Mouse (Mus musculus) CH12.LX (cell line): Measurements from ENCODE around the gene Rab11b. TPM values are rescaled to one million over a fixed set of nuclear protein-coding genes. Genes with fewer than 3 reads are reported as not detected.

Experiments
- DNase-seq: peaks from one replicate; pipeline ENCODE4 v3.0.0-alpha.2; 2013; ENCODE audit errors: extremely low read depth
- H3K27ac ChIP-seq: 2 replicates; pipeline ENCODE4 v1.5.1; 2012; ENCODE audit warnings: low read depth, mild to moderate bottlenecking, control low read depth, moderate library complexity; ENCODE audit not compliant: insufficient read depth
- H3K27me3 ChIP-seq: replicated peaks from 2 replicates; pipeline ENCODE3; 2012; ENCODE audit warnings: inconsistent platforms
- H3K36me3 ChIP-seq, 2 experiments: replicated peaks in 1 of 2; 2 replicates each; pipeline versions ENCODE3 to v1.6.1; 2012; ENCODE audit warnings: inconsistent platforms in 1 of 2, low read length in 1 of 2, mild to moderate bottlenecking in 1 of 2, mixed read lengths in 1 of 2, moderate library complexity in 1 of 2; ENCODE audit not compliant: control insufficient read depth in 1 of 2, insufficient read depth in 1 of 2
- H3K4me1 ChIP-seq, 2 experiments: 2 replicates each; pipeline ENCODE4 v1.6.1; 2012; ENCODE audit warnings: inconsistent platforms in 1 of 2, moderate library complexity in 1 of 2; ENCODE audit not compliant: insufficient read depth in 2 of 2, control insufficient read depth in 1 of 2
- H3K4me2 ChIP-seq: 2 replicates; pipeline ENCODE4 v1.6.1; 2012; ENCODE audit warnings: low read depth, mild to moderate bottlenecking, control low read depth; ENCODE audit not compliant: poor library complexity, insufficient read depth, severe bottlenecking
- H3K4me3 ChIP-seq, 3 experiments: fragments of 150-350 bp in 1 of 3; sonication (generic) in 1 of 3; replicated peaks in 1 of 3; 2 replicates each; pipeline versions ENCODE3 to v1.5.1; 2011 to 2012; ENCODE audit warnings: low read depth in 2 of 3, low read length in 2 of 3, mild to moderate bottlenecking in 2 of 3, moderate library complexity in 2 of 3, control low read depth in 1 of 3, improper control_type of control experiment in 1 of 3, inconsistent platforms in 1 of 3, mixed read lengths in 1 of 3; ENCODE audit not compliant: poor library complexity in 1 of 3
- H3K79me2 ChIP-seq: replicated peaks from 2 replicates; pipeline ENCODE4 v1.6.1; 2012; ENCODE audit warnings: mild to moderate bottlenecking, moderate library complexity; ENCODE audit not compliant: control insufficient read depth, poor library complexity, insufficient read depth, severe bottlenecking; ENCODE audit errors: extremely low read depth
- H3K9ac ChIP-seq: 2 replicates; pipeline ENCODE4 v1.6.1; 2012; ENCODE audit warnings: low read depth, mild to moderate bottlenecking, control low read depth, moderate library complexity; ENCODE audit not compliant: insufficient read depth
- H3K9me3 ChIP-seq: replicated peaks from 2 replicates; pipeline ENCODE3; 2012; ENCODE audit warnings: low read length, inconsistent platforms, mixed read lengths
- BHLHE40 ChIP-seq: IDR thresholded peaks from 2 replicates; pipeline ENCODE4 v1.6.1; 2011; ENCODE audit warnings: mild to moderate bottlenecking, low read depth, low read length, improper control_type of control experiment
- CHD2 ChIP-seq: IDR thresholded peaks from 2 replicates; pipeline ENCODE4 v1.6.1; 2011; ENCODE audit warnings: low read length, improper control_type of control experiment
- ELF1 ChIP-seq: IDR thresholded peaks from 2 replicates; pipeline ENCODE4 v1.6.1; 2014; ENCODE audit warnings: low read depth, mild to moderate bottlenecking, inconsistent platforms, low read length, improper control_type of control experiment
- ETS1 ChIP-seq: conservative IDR thresholded peaks from 2 replicates; pipeline ENCODE4 v1.6.1; 2012; ENCODE audit warnings: low read depth, mild to moderate bottlenecking, inconsistent platforms, low read length, improper control_type of control experiment, moderate library complexity
- IRF4 ChIP-seq: IDR thresholded peaks from 2 replicates; pipeline ENCODE4 v1.6.1; 2014; ENCODE audit warnings: low read depth, mild to moderate bottlenecking, inconsistent platforms, low read length, improper control_type of control experiment
- JUN ChIP-seq: IDR thresholded peaks from 2 replicates; pipeline ENCODE4 v1.6.1; 2011; ENCODE audit warnings: low read depth, mild to moderate bottlenecking, low read length, improper control_type of control experiment, moderate library complexity; ENCODE audit not compliant: insufficient read depth
- JUND ChIP-seq: conservative IDR thresholded peaks from 2 replicates; pipeline ENCODE4 v1.6.1; 2011; ENCODE audit warnings: low read depth, low read length, improper control_type of control experiment
- MAFK ChIP-seq: IDR thresholded peaks from 2 replicates; pipeline ENCODE4 v1.6.1; 2011; ENCODE audit warnings: low read length, improper control_type of control experiment; ENCODE audit not compliant: insufficient replicate concordance
- MAX ChIP-seq: IDR thresholded peaks from 2 replicates; pipeline ENCODE4 v1.6.1; 2011; ENCODE audit warnings: low read length, improper control_type of control experiment
- NELFE ChIP-seq: IDR thresholded peaks from 2 replicates; pipeline ENCODE4 v1.6.1; 2011; ENCODE audit warnings: low read depth, low read length, improper control_type of control experiment
- NRF1 ChIP-seq: IDR thresholded peaks from 2 replicates; pipeline ENCODE4 v1.6.1; 2014; ENCODE audit warnings: low read depth, mild to moderate bottlenecking, inconsistent platforms, low read length, improper control_type of control experiment, moderate library complexity
- POLR2A ChIP-seq: IDR thresholded peaks from 2 replicates; pipeline ENCODE4 v1.6.1; 2011; ENCODE audit warnings: low read depth, mild to moderate bottlenecking, improper control_type of control experiment, low read length
- RAD21 ChIP-seq: IDR thresholded peaks from 2 replicates; pipeline ENCODE4 v1.6.1; 2011; ENCODE audit warnings: low read depth, mild to moderate bottlenecking, low read length, improper control_type of control experiment, moderate library complexity
- SMC3 ChIP-seq: IDR thresholded peaks from 2 replicates; pipeline ENCODE4 v1.6.1; 2011; ENCODE audit warnings: low read depth, low read length, improper control_type of control experiment
- TBP ChIP-seq: conservative IDR thresholded peaks from 2 replicates; pipeline ENCODE4 v1.6.1; 2011; ENCODE audit warnings: low read depth, low read length, improper control_type of control experiment
- TCF12 ChIP-seq: IDR thresholded peaks from 2 replicates; pipeline ENCODE4 v1.6.1; 2014; ENCODE audit warnings: low read depth, mild to moderate bottlenecking, inconsistent platforms, low read length, improper control_type of control experiment
- UBTF ChIP-seq: IDR thresholded peaks from 2 replicates; pipeline ENCODE4 v1.6.1; 2012; ENCODE audit warnings: low read depth, mild to moderate bottlenecking, inconsistent platforms, low read length, improper control_type of control experiment, moderate library complexity
- USF1 ChIP-seq: IDR thresholded peaks from 2 replicates; pipeline ENCODE4 v1.6.1; 2014; ENCODE audit warnings: low read depth, mild to moderate bottlenecking, inconsistent platforms, low read length, improper control_type of control experiment
- USF2 ChIP-seq: conservative IDR thresholded peaks from 2 replicates; pipeline ENCODE4 v1.6.1; 2011; ENCODE audit warnings: low read depth, low read length, improper control_type of control experiment
- ZKSCAN1 ChIP-seq: IDR thresholded peaks from 2 replicates; pipeline ENCODE4 v1.6.1; 2012; ENCODE audit warnings: low read depth, inconsistent platforms, low read length, improper control_type of control experiment, borderline replicate concordance
- ZMIZ1 ChIP-seq: IDR thresholded peaks from 2 replicates; pipeline ENCODE4 v1.6.1; 2012; ENCODE audit warnings: low read depth, mild to moderate bottlenecking, inconsistent platforms, low read length, improper control_type of control experiment
- dilution Hi-C: fragments of 300-500 bp; cut with MboI; formaldehyde crosslinking; loops from 2 replicates; pipeline ENCODE4 v1.14.3; 2020; ENCODE audit warnings: low sequenced_read_pairs; ENCODE audit not compliant: extremely low pct_unique_long_range_greater_than_20kb, extremely low pct_ligation_motif_present
- in situ Hi-C: fragments of 300-500 bp; cut with MboI; formaldehyde crosslinking; loops from 3 replicates; pipeline ENCODE4 v1.14.3; 2019; ENCODE audit warnings: low sequenced_read_pairs, low pct_ligation_motif_present, low pct_unique_long_range_greater_than_20kb, mixed read lengths
- polyA plus RNA-seq: library from polyadenylated mRNA; unstranded; fragments of >175 nt; gene quantifications from 2 replicates; pipeline ENCODE4 v1.2.1, GENCODE M21; 2012; ENCODE audit warnings: low read depth; ENCODE audit not compliant: insufficient read length
- total RNA-seq, 2 experiments: library from RNA; depleted of rRNA; stranded (reverse); fragments of 300-350 nt in 1 of 2; fragments of >200 nt in 1 of 2; gene quantifications; 2 replicates each; pipeline ENCODE4 v1.2.3; 2012 to 2014

The Rab11b gene
- total and polyA plus RNA-seq, 3 experiments = 17.4 to 57.9 (median 32.7) TPM

- no peak overlapping the region for H3K4me3 ChIP-seq
- in situ Hi-C loops (loop anchor here (10.0 kb wide), 1 partner anchor 360 kb away; no protein-coding TSS in a partner anchor), dilution Hi-C loops (no loop called here)
- no peaks in the 10 kb centered on the region for H3K79me2 ChIP-seq
- no peaks in the 10 kb centered on the region for H3K36me3 ChIP-seq
- no peak for TF ChIP-seq USF1
- no peak for TF ChIP-seq RAD21
- TF ChIP-seq ZKSCAN1 = no peak
- no peak for TF ChIP-seq MAFK
- TF ChIP-seq ELF1 = no peak
- TF ChIP-seq SMC3 = no peak
- TF ChIP-seq NELFE = no peak
- no peak for TF ChIP-seq BHLHE40
- TF ChIP-seq ETS1 = no peak
- TF ChIP-seq JUND = no peak
- TF ChIP-seq, all 38 proteins: peak for 0
- Histone ChIP-seq H3K4me1 (peaks cover 6 to 8% of the 10 kb centered on the region in 2 experiments), H3K27me3 (peaks cover 7% of the 10 kb centered on the region), H3K9me3 (no peaks in the 10 kb centered on the region), H3K9ac (no peak overlapping the region), H3K4me2 (no peak overlapping the region), H3K27ac (no peak overlapping the region)
- DNase-seq = no peak
These were observed 44.4 kb upstream of the Rab11b start for GRCm38 (mm10) chr17:33804745-33805144.

GRCm38 (mm10) chr17:33804205-33804604, 43.9 kb upstream of the Rab11b start:
- H3K9ac ChIP-seq = no peak overlapping the region
- no peaks in the 10 kb centered on the region for H3K36me3 ChIP-seq
- in situ Hi-C loops = loop anchor here (10.0 kb wide), 1 partner anchor 359 kb away; no protein-coding TSS in a partner anchor
- H3K4me3 ChIP-seq = no peak overlapping the region
- H3K79me2 ChIP-seq = no peaks in the 10 kb centered on the region
- H3K4me2 ChIP-seq = 0 out of 2 replicates have a peak overlapping the region, but pooled peaks have one; percentile 24
- H3K27ac ChIP-seq = no peak overlapping the region
- peaks cover 7% of the 10 kb centered on the region for H3K27me3 ChIP-seq
- H3K9me3 ChIP-seq = no peaks in the 10 kb centered on the region
- TF ChIP-seq CHD2 (no peak), ZMIZ1 (no peak), MAX (no peak), TBP (0 out of 2 replicates have a peak, but pooled peaks have one; percentile 58), POLR2A (peak; percentile 76), ELF1 (0 out of 2 replicates have a peak, but pooled peaks have one; percentile 22), NRF1 (no peak), USF1 (no peak), UBTF (no peak), USF2 (no peak), IRF4 (no peak), TCF12 (0 out of 2 replicates have a peak, but pooled peaks have one; percentile 19), NELFE (peak; percentile 34; the same call in 1 of the 2 replicates), JUN (no peak)
- no peak for DNase-seq
- dilution Hi-C loops = no loop called here
- H3K4me1 ChIP-seq = peaks cover 6 to 8% of the 10 kb centered on the region in 2 experiments
